Mouse (Mus musculus) E14TG2a.4 (cell line): ENCODE results near the gene Hpgd.

Source experiments
- CTCF ChIP-seq: conservative IDR thresholded peaks from 2 replicates; pipeline ENCODE4 v1.5.1; 2014; ENCODE audit warnings: low read length
- NANOG ChIP-seq: IDR thresholded peaks from 2 replicates; pipeline ENCODE4 v1.6.1; 2014; ENCODE audit warnings: borderline replicate concordance, low read length, mixed read lengths
- POU5F1 ChIP-seq: IDR thresholded peaks from 2 replicates; pipeline ENCODE4 v1.6.1; 2014; ENCODE audit warnings: low read length, borderline replicate concordance

DNA sequence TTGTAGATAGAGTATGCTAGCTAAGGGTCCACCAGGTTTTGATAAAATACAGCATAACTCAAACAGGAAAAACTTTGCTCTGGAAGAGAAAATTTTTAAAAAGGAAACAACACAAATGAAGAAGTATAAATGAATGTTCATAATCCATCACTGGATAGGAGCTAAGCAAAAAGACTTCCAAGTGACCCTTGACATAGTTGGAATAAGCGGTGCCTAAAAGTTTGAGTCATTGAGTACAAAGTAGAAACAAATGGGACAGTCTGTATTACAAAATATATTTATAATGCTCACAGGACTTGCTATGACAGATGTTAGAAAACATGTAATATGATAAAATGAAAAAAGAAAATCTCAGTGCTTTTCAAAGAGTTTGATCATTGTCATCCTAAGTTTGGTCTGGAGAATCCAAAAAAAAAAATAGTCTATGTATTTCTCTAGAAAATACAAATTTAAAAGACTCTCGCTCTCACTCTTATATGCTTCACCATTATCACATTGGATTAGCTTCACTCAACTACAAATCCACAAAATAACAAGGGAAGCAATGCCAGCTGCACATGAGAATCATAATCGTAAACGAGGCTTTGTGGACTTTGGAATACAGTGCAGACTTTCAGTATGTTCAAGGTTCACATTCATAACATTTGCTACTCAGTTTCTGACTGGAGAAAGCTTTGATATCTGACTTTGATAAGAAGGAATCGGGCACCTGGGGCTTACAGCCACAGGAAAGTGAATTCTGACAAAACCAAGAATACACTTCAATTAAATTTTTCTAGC, 51.4 kb downstream of the Hpgd start:
- TF ChIP-seq CTCF (no peak), NANOG (no peak), POU5F1 (no peak)
